Mouse (Mus musculus) stomach, embryonic 15.5 days (tissue): ENCODE data around the gene Baz2b. TPM values are rescaled to one million over a fixed set of nuclear protein-coding genes. Genes with fewer than 3 reads are reported as not detected.

Experiments used
- ATAC-seq: fragments of 200-750 bp; cut with Nextera tagmentation; 2 replicates; pipeline ENCODE4 v1.8.0; 2017; ENCODE audit warnings: low read depth, moderate number of reproducible peaks, moderate TSS enrichment; ENCODE audit not compliant: insufficient read depth, low FRiP score
- H3K27ac ChIP-seq: fragments of 300-500 bp; sonication (generic); 2 replicates; pipeline ENCODE4 v1.5.1; 2015; ENCODE audit warnings: mild to moderate bottlenecking, inconsistent platforms
- H3K27me3 ChIP-seq: fragments of 300-500 bp; sonication (generic); replicated peaks from 2 replicates; pipeline ENCODE4 v1.6.1; 2015; ENCODE audit warnings: inconsistent platforms
- H3K36me3 ChIP-seq: fragments of 300-500 bp; sonication (generic); 2 replicates; pipeline ENCODE4 v1.6.1; 2015; ENCODE audit warnings: inconsistent platforms
- H3K4me1 ChIP-seq: fragments of 300-500 bp; sonication (generic); 2 replicates; pipeline ENCODE4 v1.6.1; 2015; ENCODE audit warnings: inconsistent platforms
- H3K4me2 ChIP-seq: fragments of 300-500 bp; sonication (generic); 2 replicates; pipeline ENCODE4 v1.6.1; 2015; ENCODE audit warnings: mild to moderate bottlenecking, inconsistent platforms
- H3K4me3 ChIP-seq: fragments of 300-500 bp; sonication (generic); replicated peaks from 2 replicates; pipeline ENCODE4 v1.5.1; 2015; ENCODE audit warnings: inconsistent platforms
- H3K9ac ChIP-seq: fragments of 300-500 bp; sonication (generic); 2 replicates; pipeline ENCODE4 v1.6.1; 2015; ENCODE audit warnings: inconsistent platforms
- H3K9me3 ChIP-seq: fragments of 300-500 bp; sonication (generic); 2 replicates; pipeline ENCODE4 v1.6.1; 2016; ENCODE audit warnings: inconsistent platforms
- WGBS: fragments of 180-500 bp; shearing (Covaris S2); methylation state at CpG from one replicate; pipeline ENCODE4 v1.1.7; 2015; 5-methylcytosine and 5-hydroxymethylcytosine counted together
- polyA plus RNA-seq: library from polyadenylated mRNA; unstranded; fragments of >200 nt; fragmentation: Nextera tagmentation; extraction: Ambion mirVana; gene quantifications from 2 replicates; pipeline ENCODE4 v1.2.1, GENCODE M21; 2015

Gene Baz2b
- polyA plus RNA-seq, 1 experiment from 2014 or later, result 47.8 TPM

DNA sequence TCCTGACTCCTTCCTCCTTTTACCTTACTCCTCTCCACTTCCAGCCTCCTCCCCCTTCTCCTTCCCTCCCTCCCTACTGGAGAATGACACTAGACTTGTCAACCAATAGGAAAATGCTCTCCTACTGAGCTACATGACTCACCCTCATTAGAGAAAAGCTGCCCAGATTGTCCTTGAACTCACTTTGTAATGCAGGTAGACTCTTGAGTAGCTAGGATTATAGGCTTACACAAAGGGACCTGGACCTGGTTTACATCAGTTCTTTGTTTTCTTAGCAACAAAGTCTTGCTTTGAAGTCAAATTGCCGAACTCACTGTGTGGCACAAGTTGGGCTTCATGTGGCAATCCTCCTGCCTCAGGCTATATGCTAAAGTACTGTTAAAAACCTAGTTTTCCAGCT is 12.8 kb downstream of the Baz2b start:
- Histone ChIP-seq H3K27me3 (no peaks in the 10 kb centered on the region), H3K4me2 (no peak overlapping the region), H3K4me3 (no peak overlapping the region), H3K4me1 (no peaks in the 10 kb centered on the region), H3K9ac (no peak overlapping the region), H3K9me3 (no peaks in the 10 kb centered on the region), H3K36me3 (no peaks in the 10 kb centered on the region), H3K27ac (no peak overlapping the region)
- WGBS, result 68% methylated on average over 1 of the region's 1 CpGs
- no peak for ATAC-seq

DNA sequence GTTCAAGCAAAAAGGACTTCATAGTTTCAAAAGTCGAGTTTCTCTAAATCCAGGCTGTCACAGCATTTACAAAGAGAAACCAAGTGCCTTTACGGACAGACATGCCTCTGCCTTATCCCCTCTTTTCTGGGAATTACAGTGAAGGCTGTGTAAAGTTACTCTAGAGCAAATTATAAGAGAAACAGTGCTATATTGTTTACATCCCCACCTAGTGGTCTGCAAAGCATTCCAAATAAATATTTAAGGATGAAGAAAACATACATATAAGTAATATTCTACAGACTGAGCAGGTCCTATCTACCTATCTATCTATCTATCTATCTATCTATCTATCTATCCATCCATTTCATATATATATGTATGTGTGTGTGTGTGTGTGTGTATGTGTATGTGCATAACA is 27.9 kb downstream of the Baz2b start:
- H3K9me3 ChIP-seq, result no peaks in the 10 kb centered on the region
- no peaks in the 10 kb centered on the region for H3K27me3 ChIP-seq
- no peak overlapping the region for H3K4me3 ChIP-seq
- no peak overlapping the region for H3K9ac ChIP-seq
- no peaks in the 10 kb centered on the region for H3K36me3 ChIP-seq
- H3K4me2 ChIP-seq, result no peak overlapping the region
- no peak for ATAC-seq
- no peak overlapping the region for H3K27ac ChIP-seq
- no peaks in the 10 kb centered on the region for H3K4me1 ChIP-seq
- WGBS, result 49% methylated on average over 2 of the region's 2 CpGs

DNA sequence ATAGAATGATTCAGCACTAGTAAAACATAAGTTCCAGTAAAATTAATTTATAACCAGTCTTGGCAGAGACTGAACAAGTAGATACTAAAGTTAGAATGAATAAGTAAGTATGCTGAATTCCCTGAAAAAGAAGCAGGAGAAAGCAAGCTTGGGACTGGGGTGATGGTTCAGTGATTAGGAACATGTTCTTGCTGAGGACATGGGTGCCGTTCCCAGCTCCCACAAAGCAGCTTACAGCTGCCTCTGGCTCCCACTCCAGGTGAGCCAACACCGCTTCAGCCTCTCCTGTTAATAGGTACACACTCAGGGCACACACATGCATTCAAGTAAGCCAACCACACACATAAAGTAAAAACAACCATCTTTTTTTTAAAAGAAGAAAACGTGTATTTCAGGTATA is 32.1 kb downstream of the Baz2b start:
- H3K4me3 ChIP-seq, result no peak overlapping the region
- no peak overlapping the region for H3K27ac ChIP-seq
- H3K9me3 ChIP-seq, result no peaks in the 10 kb centered on the region
- no peak for ATAC-seq
- no peak overlapping the region for H3K9ac ChIP-seq
- no peaks in the 10 kb centered on the region for H3K27me3 ChIP-seq
- no peaks in the 10 kb centered on the region for H3K36me3 ChIP-seq
- no peak overlapping the region for H3K4me2 ChIP-seq
- 87% methylated on average over 3 of the region's 3 CpGs for WGBS
- H3K4me1 ChIP-seq, result no peaks in the 10 kb centered on the region

- no peak for ATAC-seq
- H3K4me1 ChIP-seq, result no peaks in the 10 kb centered on the region
- no peaks in the 10 kb centered on the region for H3K9me3 ChIP-seq
- no peak overlapping the region for H3K27ac ChIP-seq
- no peaks in the 10 kb centered on the region for H3K36me3 ChIP-seq
- WGBS, result 74% methylated on average over 5 of the region's 5 CpGs
- H3K4me3 ChIP-seq, result no peak overlapping the region
- no peaks in the 10 kb centered on the region for H3K27me3 ChIP-seq
- no peak overlapping the region for H3K9ac ChIP-seq
- H3K4me2 ChIP-seq, result no peak overlapping the region
Measured at GRCm38 (mm10) chr2:60176087-60176486, 33.6 kb downstream of the Baz2b start.

- no peaks in the 10 kb centered on the region for H3K27me3 ChIP-seq
- no peak for ATAC-seq
- H3K4me1 ChIP-seq, result no peaks in the 10 kb centered on the region
- 84% methylated on average over 3 of the region's 4 CpGs for WGBS
- no peaks in the 10 kb centered on the region for H3K36me3 ChIP-seq
- no peak overlapping the region for H3K9ac ChIP-seq
- H3K9me3 ChIP-seq, result no peaks in the 10 kb centered on the region
- no peak overlapping the region for H3K4me3 ChIP-seq
- no peak overlapping the region for H3K4me2 ChIP-seq
- H3K27ac ChIP-seq, result no peak overlapping the region
Measured at GRCm38 (mm10) chr2:60175078-60175477, 34.6 kb downstream of the Baz2b start.

DNA sequence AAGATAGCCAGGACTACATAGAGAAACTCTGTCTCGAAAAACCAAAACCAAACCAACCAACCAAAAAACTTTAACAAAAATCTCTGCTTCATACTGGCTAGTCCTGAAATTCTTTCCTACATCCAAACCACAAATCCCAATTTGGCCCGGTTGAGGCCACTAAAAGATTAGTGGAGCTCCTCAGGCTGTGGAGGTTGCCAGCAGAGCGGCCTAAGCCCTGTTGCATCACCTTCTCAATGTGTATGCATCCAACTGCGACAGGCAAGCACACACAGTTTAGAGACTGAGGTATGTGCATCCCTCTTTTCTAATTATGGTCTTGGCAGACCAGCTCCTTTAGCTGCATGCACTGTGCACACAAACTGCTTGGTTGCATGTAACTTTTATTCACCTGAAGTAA is 36.0 kb downstream of the Baz2b start:
- H3K4me3 ChIP-seq, result no peak overlapping the region
- ATAC-seq, result no peak
- WGBS, result 92% methylated on average over 4 of the region's 4 CpGs

GRCm38 (mm10) chr2:60173190-60173589 is 36.4 kb downstream of the Baz2b start:
- no peaks in the 10 kb centered on the region for H3K36me3 ChIP-seq
- no peak overlapping the region for H3K27ac ChIP-seq
- H3K9me3 ChIP-seq, result no peaks in the 10 kb centered on the region
- no peak overlapping the region for H3K4me3 ChIP-seq
- H3K4me1 ChIP-seq, result no peaks in the 10 kb centered on the region
- H3K9ac ChIP-seq, result no peak overlapping the region
- ATAC-seq, result no peak
- WGBS, result 53% methylated on average over 3 of the region's 3 CpGs
- H3K4me2 ChIP-seq, result no peak overlapping the region
- H3K27me3 ChIP-seq, result no peaks in the 10 kb centered on the region

More for the DNA sequence above, 36.0 kb downstream of the Baz2b start:
- Histone ChIP-seq H3K36me3 (no peaks in the 10 kb centered on the region), H3K27me3 (no peaks in the 10 kb centered on the region), H3K9ac (no peak overlapping the region), H3K4me2 (no peak overlapping the region), H3K27ac (no peak overlapping the region), H3K9me3 (no peaks in the 10 kb centered on the region), H3K4me1 (no peaks in the 10 kb centered on the region)

DNA sequence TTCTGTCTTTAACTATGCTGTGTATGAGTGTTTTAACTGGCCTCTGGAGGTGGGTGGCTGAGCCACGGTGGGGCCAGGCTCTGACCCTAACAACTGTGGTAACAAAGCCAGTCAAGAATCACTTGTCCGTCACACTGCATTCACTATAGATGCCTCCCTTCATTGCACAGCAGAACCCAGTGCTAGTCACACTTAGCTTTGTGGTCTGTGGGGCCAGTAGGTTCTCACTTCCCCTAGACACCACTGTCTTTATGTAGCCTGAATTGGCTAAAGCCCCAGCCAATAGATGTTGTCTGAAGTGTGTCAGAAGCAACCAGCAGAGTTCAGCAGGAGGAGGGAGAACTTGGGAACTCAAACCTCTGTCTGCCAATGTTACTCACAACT is 37.1 kb downstream of the Baz2b start:
- Histone ChIP-seq H3K4me3 (no peak overlapping the region), H3K27ac (no peak overlapping the region), H3K27me3 (no peaks in the 10 kb centered on the region), H3K9me3 (no peaks in the 10 kb centered on the region), H3K4me2 (no peak overlapping the region), H3K4me1 (no peaks in the 10 kb centered on the region), H3K9ac (no peak overlapping the region), H3K36me3 (no peaks in the 10 kb centered on the region)
- 75% methylated on average over 2 of the region's 2 CpGs for WGBS
- no peak for ATAC-seq

DNA sequence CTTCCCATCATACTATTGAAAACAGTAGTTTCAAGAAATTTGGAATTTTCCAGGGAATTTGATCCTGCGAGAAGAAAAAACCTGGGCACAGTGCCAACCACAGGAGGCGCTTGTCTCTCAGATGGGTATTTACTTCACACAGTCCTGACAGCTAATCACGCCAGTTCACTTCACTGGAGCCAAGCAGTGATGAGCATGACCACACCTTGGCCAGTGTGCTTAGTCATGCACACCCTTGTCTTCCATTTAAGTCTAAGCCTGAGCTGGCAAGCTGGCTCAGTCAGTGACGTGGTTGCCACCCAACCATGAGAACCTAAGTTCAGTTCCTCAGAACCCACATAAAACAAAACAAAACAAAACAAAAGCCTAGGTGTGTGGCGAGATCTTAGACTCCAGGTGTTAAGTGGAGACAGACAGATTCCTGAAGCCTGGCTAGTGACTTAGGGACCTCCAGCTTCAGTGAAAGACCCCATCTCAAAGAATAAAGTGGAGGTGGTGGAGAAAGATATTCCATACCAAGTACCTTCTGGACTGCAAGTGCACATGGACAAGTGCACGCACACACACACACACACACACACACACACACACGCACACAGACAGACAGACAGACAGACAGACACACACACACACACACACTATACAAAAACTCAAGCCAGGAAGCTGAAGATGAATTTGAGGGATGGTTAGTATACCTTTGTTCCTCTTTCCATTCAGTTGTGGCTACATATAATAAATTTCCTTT is 37.7 kb downstream of the Baz2b start:
- ATAC-seq, result no peak
- Histone ChIP-seq H3K9me3 (no peaks in the 10 kb centered on the region), H3K27ac (no peak overlapping the region), H3K4me2 (no peak overlapping the region), H3K36me3 (no peaks in the 10 kb centered on the region), H3K9ac (no peak overlapping the region), H3K27me3 (no peaks in the 10 kb centered on the region), H3K4me3 (no peak overlapping the region), H3K4me1 (no peaks in the 10 kb centered on the region)
- 58% methylated on average over 7 of the region's 7 CpGs for WGBS

DNA sequence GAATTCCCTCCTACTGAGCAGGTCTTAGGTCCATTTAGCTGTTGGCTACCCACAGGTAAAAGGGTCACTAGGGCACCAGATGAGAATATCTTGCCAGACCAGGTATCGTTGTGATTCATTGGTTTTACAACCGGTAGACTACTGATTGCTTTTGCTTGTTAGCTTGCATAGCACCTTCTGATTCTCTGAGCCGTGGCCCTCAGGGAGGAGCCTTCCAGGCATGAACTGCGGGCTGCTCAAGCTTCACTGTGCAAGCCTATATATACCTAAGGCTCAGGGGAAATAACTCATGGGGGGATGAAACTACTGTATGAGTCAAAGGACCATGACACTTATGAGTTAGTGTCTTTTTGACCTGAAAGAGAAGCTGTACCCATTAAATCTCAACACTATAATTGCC is 42.8 kb downstream of the Baz2b start:
- H3K27ac ChIP-seq, result no peak overlapping the region
- 90% methylated on average over 4 of the region's 4 CpGs for WGBS
- no peaks in the 10 kb centered on the region for H3K27me3 ChIP-seq
- H3K4me3 ChIP-seq, result no peak overlapping the region
- H3K4me2 ChIP-seq, result no peak overlapping the region
- H3K9ac ChIP-seq, result no peak overlapping the region
- no peak for ATAC-seq
- no peaks in the 10 kb centered on the region for H3K4me1 ChIP-seq
- H3K9me3 ChIP-seq, result no peaks in the 10 kb centered on the region
- H3K36me3 ChIP-seq, result no peaks in the 10 kb centered on the region

GRCm38 (mm10) chr2:60165679-60166078 is 44.0 kb downstream of the Baz2b start:
- Histone ChIP-seq H3K4me1 (no peaks in the 10 kb centered on the region), H3K9me3 (no peaks in the 10 kb centered on the region), H3K4me2 (no peak overlapping the region), H3K36me3 (no peaks in the 10 kb centered on the region), H3K9ac (no peak overlapping the region), H3K27ac (no peak overlapping the region), H3K27me3 (no peaks in the 10 kb centered on the region), H3K4me3 (no peak overlapping the region)
- no peak for ATAC-seq
- 87% methylated on average over 11 of the region's 11 CpGs for WGBS

- Histone ChIP-seq H3K9me3 (no peaks in the 10 kb centered on the region), H3K4me1 (no peaks in the 10 kb centered on the region), H3K27ac (no peak overlapping the region), H3K36me3 (no peaks in the 10 kb centered on the region), H3K4me3 (no peak overlapping the region), H3K9ac (no peak overlapping the region), H3K4me2 (no peak overlapping the region), H3K27me3 (no peaks in the 10 kb centered on the region)
- peak; percentile 68; the same call in 1 of the 2 replicates for ATAC-seq
- 67% methylated on average over 2 of the region's 2 CpGs for WGBS
Measured at GRCm38 (mm10) chr2:60163744-60164143, 45.9 kb downstream of the Baz2b start.

- Histone ChIP-seq H3K4me2 (no peak overlapping the region), H3K9me3 (no peaks in the 10 kb centered on the region), H3K27ac (no peak overlapping the region), H3K9ac (no peak overlapping the region), H3K4me3 (no peak overlapping the region), H3K4me1 (no peaks in the 10 kb centered on the region), H3K27me3 (no peaks in the 10 kb centered on the region), H3K36me3 (no peaks in the 10 kb centered on the region)
- 68% methylated on average over 2 of the region's 2 CpGs for WGBS
- no peak for ATAC-seq
Measured at GRCm38 (mm10) chr2:60152481-60152880, 57.2 kb downstream of the Baz2b start.
